Mouse (Mus musculus) spleen, adult 2 months (tissue): ENCODE data around the gene Rimbp3.
A peak's percentile ranks its signal among the peaks of the same experiment; 100 is the strongest.

Experiments
- CTCF ChIP-seq: fragments of 200-500 bp; IDR thresholded peaks from 2 replicates; pipeline ENCODE4 v1.5.1; 2011; ENCODE audit warnings: mild to moderate bottlenecking, inconsistent platforms; ENCODE audit not compliant: insufficient read depth, insufficient read length, insufficient replicate concordance; ENCODE audit errors: extremely low read depth
- POLR2A ChIP-seq: fragments of 200-500 bp; IDR thresholded peaks from 2 replicates; pipeline ENCODE4 v1.6.1; 2011; ENCODE audit warnings: low read depth, low read length, inconsistent platforms

- TF ChIP-seq CTCF, result peak; percentile 93
- TF ChIP-seq POLR2A, result no peak
These were observed 1.8 kb downstream of the Rimbp3 start for GRCm38 (mm10) chr16:17209981-17210838.
